Mouse (Mus musculus) heart, embryonic 16.5 days (tissue): ENCODE measurements at regions not wholly inside any gene's neighbourhood (a gene's known extent, or its start where the extent isn't known, plus 50 kb on each side); places are given as distances from the start of the nearest gene placed in this dataset.

Experiments used
- ATAC-seq: fragments of 200-750 bp; cut with Nextera tagmentation; replicated peaks from 2 replicates; pipeline ENCODE4 v1.8.0; 2017; ENCODE audit warnings: moderate number of reproducible peaks; ENCODE audit not compliant: insufficient read depth, low FRiP score; ENCODE audit errors: extremely low read depth
- H3K27ac ChIP-seq: fragments of 300-500 bp; sonication (generic); 2 replicates; pipeline ENCODE4 v1.5.1; 2014; ENCODE audit warnings: mild to moderate bottlenecking, low read length, control low read depth, moderate library complexity
- H3K27me3 ChIP-seq: fragments of 300-500 bp; sonication (generic); 2 replicates; pipeline ENCODE4 v1.6.1; 2014; ENCODE audit warnings: low read length, mixed read lengths; ENCODE audit not compliant: control insufficient read depth, insufficient read depth
- H3K36me3 ChIP-seq: fragments of 300-500 bp; sonication (generic); 2 replicates; pipeline ENCODE4 v1.6.1; 2014; ENCODE audit not compliant: control insufficient read depth, insufficient read depth
- H3K4me1 ChIP-seq: fragments of 300-500 bp; sonication (generic); 2 replicates; pipeline ENCODE4 v1.6.1; 2014; ENCODE audit warnings: low read length, mixed read lengths; ENCODE audit not compliant: control insufficient read depth, insufficient read depth
- H3K4me2 ChIP-seq: fragments of 300-500 bp; sonication (generic); 2 replicates; pipeline ENCODE4 v1.6.1; 2014; ENCODE audit warnings: low read depth, mild to moderate bottlenecking, control low read depth, low read length
- H3K4me3 ChIP-seq: fragments of 300-500 bp; sonication (generic); 2 replicates; pipeline ENCODE4 v1.5.1; 2014; ENCODE audit warnings: mild to moderate bottlenecking, control low read depth, low read length
- H3K9ac ChIP-seq: fragments of 300-500 bp; sonication (generic); 2 replicates; pipeline ENCODE4 v1.6.1; 2014; ENCODE audit warnings: low read length, control low read depth
- H3K9me3 ChIP-seq: fragments of 300-500 bp; sonication (generic); replicated peaks from 2 replicates; pipeline ENCODE4 v1.6.1; 2016; ENCODE audit warnings: low read length; ENCODE audit not compliant: control insufficient read depth
- WGBS: fragments of 180-500 bp; shearing (Covaris S2); extraction: QIAGEN DNeasy Blood & Tissue Kit; methylation state at CpG from one replicate; pipeline ENCODE4 v1.1.7; 2014; 5-methylcytosine and 5-hydroxymethylcytosine counted together

DNA sequence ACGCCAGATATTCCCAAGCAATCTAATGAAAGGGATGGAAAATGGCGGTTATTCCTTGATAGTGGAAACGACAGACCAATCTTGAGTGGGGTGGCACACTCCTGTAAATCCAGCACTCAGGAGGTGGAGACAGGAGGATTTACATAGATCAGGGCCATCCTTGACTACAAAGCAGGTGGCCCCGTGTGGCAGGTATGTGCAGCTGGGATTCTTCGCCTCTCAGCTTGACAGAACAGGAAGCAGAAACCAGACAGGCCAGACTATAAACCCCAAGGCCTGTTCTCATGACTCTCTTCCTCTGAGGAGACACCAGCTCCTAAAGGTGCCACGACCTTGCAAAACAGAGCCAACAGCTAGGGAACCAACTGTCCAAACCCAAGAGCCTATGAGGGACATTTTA lies 449.7 kb downstream of the Cd83 start:
- 76% methylated on average over 6 of the region's 6 CpGs for WGBS
- ATAC-seq: no peak
- no peaks in the 10 kb centered on the region for H3K27me3 ChIP-seq
- no peak overlapping the region for H3K4me3 ChIP-seq
- peaks cover 33% of the 10 kb centered on the region for H3K4me1 ChIP-seq
- H3K36me3 ChIP-seq: no peaks in the 10 kb centered on the region
- no peak overlapping the region for H3K4me2 ChIP-seq
- H3K9me3 ChIP-seq: no peaks in the 10 kb centered on the region
- no peak overlapping the region for H3K9ac ChIP-seq
- no peak overlapping the region for H3K27ac ChIP-seq

DNA sequence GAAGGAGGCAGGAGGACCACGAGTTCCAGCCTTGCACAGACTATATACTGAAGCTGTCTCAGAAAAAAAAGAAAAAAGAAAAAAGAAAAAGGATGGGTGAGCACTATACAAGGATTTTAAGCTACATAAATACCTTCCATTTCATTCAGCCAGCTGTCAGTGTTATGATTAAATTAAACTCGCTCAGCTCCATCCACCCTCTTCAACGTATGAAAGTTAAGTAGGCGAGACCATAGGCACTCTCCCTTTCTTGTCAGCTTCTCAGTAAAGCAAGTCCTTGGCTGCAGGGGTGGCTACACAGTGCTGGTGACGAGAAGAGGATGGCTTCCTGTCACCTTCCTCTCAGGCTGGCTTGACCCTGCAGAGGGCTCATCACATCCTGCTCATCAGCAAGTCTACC lies 450.7 kb downstream of the Cd83 start:
- Histone ChIP-seq H3K4me3 (no peak overlapping the region), H3K9ac (no peak overlapping the region), H3K9me3 (no peaks in the 10 kb centered on the region), H3K27me3 (no peaks in the 10 kb centered on the region), H3K36me3 (no peaks in the 10 kb centered on the region), H3K27ac (no peak overlapping the region), H3K4me1 (peaks cover 25% of the 10 kb centered on the region), H3K4me2 (no peak overlapping the region)
- 63% methylated on average over 5 of the region's 5 CpGs for WGBS
- ATAC-seq: no peak

DNA sequence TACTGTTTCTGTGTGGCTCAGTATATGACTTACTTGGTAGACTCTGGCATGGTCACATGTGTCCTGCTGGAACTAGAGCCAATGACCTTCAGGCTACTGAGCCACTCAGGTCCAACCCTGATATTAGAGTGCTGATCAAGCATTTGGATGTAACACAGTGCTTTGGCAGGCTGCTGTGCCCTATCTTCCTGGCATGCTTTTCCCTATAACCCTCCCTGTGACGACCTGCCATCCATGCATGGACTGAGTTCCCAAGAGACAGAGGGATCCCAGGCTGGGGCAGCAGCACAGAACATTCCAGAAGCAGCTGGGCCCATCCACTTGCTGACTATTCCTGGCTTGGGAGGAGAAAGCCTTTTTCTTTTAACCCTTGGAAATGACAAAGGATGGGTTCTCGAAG lies 451.4 kb downstream of the Cd83 start:
- 57% methylated on average over 2 of the region's 2 CpGs for WGBS
- no peaks in the 10 kb centered on the region for H3K9me3 ChIP-seq
- no peak overlapping the region for H3K4me3 ChIP-seq
- no peak overlapping the region for H3K4me2 ChIP-seq
- no peak overlapping the region for H3K9ac ChIP-seq
- H3K27ac ChIP-seq: peak overlapping the region; percentile 52
- H3K4me1 ChIP-seq: peaks cover 25% of the 10 kb centered on the region
- no peaks in the 10 kb centered on the region for H3K27me3 ChIP-seq
- ATAC-seq: peak; percentile 69
- no peaks in the 10 kb centered on the region for H3K36me3 ChIP-seq

DNA sequence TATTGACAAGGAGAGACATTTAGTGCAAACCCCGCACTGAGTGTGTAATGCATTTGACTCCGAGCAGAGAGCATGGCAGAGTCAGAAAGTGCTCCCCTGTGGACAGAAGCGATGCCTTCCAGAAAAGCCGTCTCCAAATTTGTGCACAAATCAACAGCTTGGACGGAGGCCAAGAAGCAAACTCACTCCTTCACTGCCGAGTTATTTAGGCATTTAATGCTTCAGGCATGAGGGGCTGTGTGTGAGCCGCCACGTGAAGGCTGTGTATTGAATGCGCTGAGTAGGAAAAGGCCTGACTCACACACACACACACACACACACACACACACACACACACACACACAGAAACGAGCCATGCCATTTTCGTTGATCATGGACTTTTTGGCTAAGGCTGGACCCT lies 453.7 kb downstream of the Cd83 start:
- no peaks in the 10 kb centered on the region for H3K36me3 ChIP-seq
- ATAC-seq: peak; percentile 49
- no peaks in the 10 kb centered on the region for H3K27me3 ChIP-seq
- 13% methylated on average over 11 of the region's 11 CpGs for WGBS
- peaks cover 19% of the 10 kb centered on the region for H3K4me1 ChIP-seq
- H3K9me3 ChIP-seq: no peaks in the 10 kb centered on the region
- no peak overlapping the region for H3K4me3 ChIP-seq
- no peak overlapping the region for H3K9ac ChIP-seq
- H3K27ac ChIP-seq: peak overlapping the region; percentile 30
- peak overlapping the region; percentile 2; the same call in 1 of the 2 replicates for H3K4me2 ChIP-seq

DNA sequence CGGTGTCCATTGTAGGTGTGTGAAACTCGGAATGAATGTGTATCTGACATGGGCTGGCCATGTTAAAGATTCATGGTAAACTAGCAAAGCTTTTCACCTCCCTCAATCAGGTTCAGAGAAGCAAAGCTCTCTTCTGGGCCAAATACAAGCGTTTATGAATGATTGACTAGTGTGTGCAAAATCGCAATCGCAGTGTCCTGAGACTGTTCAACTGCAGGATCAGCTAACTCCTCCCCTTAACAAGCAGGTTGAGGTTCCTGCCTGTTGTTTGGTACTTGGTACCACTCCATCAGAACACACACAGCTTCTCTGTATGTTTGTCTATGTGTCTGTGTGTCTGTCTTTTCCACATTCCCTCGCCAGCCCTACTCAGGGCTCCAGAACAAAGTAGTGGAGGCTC lies 458.6 kb downstream of the Cd83 start:
- H3K36me3 ChIP-seq: no peaks in the 10 kb centered on the region
- no peak overlapping the region for H3K27ac ChIP-seq
- no peak overlapping the region for H3K4me3 ChIP-seq
- H3K4me2 ChIP-seq: no peak overlapping the region
- H3K4me1 ChIP-seq: peaks cover 20% of the 10 kb centered on the region
- no peaks in the 10 kb centered on the region for H3K27me3 ChIP-seq
- H3K9ac ChIP-seq: no peak overlapping the region
- ATAC-seq: no peak
- 93% methylated on average over 6 of the region's 6 CpGs for WGBS
- no peaks in the 10 kb centered on the region for H3K9me3 ChIP-seq

DNA sequence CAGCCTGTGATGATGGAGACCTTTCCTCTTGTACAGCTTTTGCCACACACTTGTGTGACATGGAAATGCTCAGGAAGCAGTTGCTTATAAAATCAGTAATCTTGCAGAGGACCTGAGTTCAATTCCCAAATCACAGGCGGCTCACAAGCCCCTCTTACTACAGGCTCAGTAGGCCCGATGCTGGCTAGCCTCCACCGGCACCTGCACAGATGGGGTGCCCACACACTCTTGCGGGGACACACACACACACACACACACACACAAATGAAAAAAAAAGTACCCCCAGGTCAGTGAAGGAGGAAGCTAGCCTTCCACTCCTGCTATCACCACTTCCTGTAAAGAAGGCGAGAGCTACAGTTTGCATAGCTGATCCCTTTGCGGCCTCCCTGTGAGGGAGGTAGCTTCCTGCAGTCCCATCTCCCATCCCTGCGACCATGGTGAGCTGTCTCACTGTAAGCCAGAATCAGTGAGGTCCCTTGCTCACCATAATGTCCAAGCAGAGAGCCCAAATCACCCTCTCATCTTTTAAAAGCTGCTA lies 462.2 kb downstream of the Cd83 start:
- Histone ChIP-seq H3K9ac (no peak overlapping the region), H3K27ac (0 out of 2 replicates have a peak overlapping the region, but pooled peaks have one; percentile 42), H3K4me2 (no peak overlapping the region), H3K4me3 (no peak overlapping the region), H3K4me1 (peaks cover 21% of the 10 kb centered on the region), H3K9me3 (no peaks in the 10 kb centered on the region), H3K27me3 (no peaks in the 10 kb centered on the region), H3K36me3 (no peaks in the 10 kb centered on the region)
- 73% methylated on average over 7 of the region's 7 CpGs for WGBS
- no peak for ATAC-seq

DNA sequence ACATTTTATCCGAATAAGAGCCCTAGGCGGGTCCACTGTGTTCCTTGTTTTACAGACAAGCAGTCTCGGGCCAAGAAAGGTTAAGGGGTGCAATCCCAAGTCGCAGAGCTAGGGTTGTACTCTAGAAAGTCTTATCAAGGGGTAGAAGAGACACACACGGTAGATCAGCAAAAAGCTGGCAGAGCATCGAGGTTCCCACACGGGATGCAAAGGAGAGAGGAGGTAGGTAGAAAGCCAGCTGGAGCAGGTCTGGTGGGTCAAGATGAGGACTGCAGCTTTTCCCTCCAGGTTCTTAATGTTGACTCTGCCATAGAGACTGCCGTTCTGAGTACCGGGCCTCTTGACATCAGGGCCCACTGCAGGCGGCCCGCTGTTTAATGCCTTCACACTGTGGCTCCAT lies 463.3 kb downstream of the Cd83 start:
- peaks cover 21% of the 10 kb centered on the region for H3K4me1 ChIP-seq
- H3K4me2 ChIP-seq: peak overlapping the region; percentile 40
- no peaks in the 10 kb centered on the region for H3K36me3 ChIP-seq
- no peaks in the 10 kb centered on the region for H3K27me3 ChIP-seq
- no peak overlapping the region for H3K4me3 ChIP-seq
- 46% methylated on average over 11 of the region's 11 CpGs for WGBS
- H3K27ac ChIP-seq: peak overlapping the region; percentile 85
- peak overlapping the region; percentile 3; the same call in 1 of the 2 replicates for H3K9ac ChIP-seq
- H3K9me3 ChIP-seq: no peaks in the 10 kb centered on the region
- no peak; the same call in 1 of the 2 replicates for ATAC-seq

DNA sequence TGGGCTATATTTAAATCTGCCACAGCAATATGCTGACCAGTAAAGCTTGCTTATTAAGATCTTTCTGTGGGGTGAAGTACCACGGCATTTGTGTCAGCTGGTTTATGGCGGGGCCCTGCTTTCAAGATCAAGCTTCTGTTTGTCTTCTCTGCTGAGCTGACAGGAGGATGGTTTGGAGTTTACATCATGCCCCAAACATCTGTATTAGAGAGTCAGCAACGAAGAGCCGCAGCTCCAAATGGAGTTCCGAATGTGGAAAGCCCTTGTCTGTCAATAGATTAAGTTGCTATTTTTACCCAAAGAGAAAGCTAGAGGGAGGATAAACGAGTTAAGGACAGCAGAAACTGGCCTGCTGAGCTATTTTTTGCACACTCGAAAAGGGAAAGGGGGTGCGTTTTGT lies 463.8 kb downstream of the Cd83 start:
- H3K27ac ChIP-seq: peak overlapping the region; percentile 85
- no peaks in the 10 kb centered on the region for H3K9me3 ChIP-seq
- no peaks in the 10 kb centered on the region for H3K27me3 ChIP-seq
- H3K4me3 ChIP-seq: no peak overlapping the region
- peaks cover 21% of the 10 kb centered on the region for H3K4me1 ChIP-seq
- no peaks in the 10 kb centered on the region for H3K36me3 ChIP-seq
- 8% methylated on average over 8 of the region's 8 CpGs for WGBS
- peak overlapping the region; percentile 40 for H3K4me2 ChIP-seq
- ATAC-seq: peak; percentile 86
- peak overlapping the region; percentile 46; the same call in 1 of the 2 replicates for H3K9ac ChIP-seq

DNA sequence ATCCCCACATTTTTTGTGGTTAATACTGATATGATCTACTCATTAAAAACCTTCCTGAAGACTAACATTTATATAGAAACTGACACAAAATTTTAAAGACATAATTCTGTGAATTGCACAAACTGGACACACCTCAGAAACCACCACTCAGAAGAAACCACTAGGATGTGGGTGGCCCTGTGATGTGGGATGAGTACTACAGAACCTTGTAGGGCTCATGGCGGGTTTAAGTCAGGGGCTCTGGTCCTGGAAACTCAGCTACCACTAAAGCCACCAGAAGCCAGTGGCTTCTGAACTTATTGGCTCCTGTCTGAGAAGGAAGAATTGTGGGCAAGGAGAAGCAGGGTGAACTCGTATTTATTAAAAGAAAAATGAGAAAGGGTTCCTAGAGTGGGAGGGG lies 464.5 kb downstream of the Cd83 start:
- Histone ChIP-seq H3K4me2 (no peak overlapping the region), H3K9ac (peak overlapping the region; percentile 46; the same call in 1 of the 2 replicates), H3K27me3 (no peaks in the 10 kb centered on the region), H3K4me1 (peaks cover 21% of the 10 kb centered on the region), H3K27ac (peak overlapping the region; percentile 85), H3K36me3 (no peaks in the 10 kb centered on the region), H3K9me3 (no peaks in the 10 kb centered on the region), H3K4me3 (no peak overlapping the region)
- ATAC-seq: no peak
- 78% methylated on average over 2 of the region's 2 CpGs for WGBS
